Mouse (Mus musculus) hindbrain, embryonic 15.5 days (tissue): Measurements from ENCODE around the gene Ctsz. TPM values are rescaled to one million over a fixed set of nuclear protein-coding genes. Genes with fewer than 3 reads are reported as not detected.

ENCODE experiments used
- ATAC-seq: fragments of 200-750 bp; cut with Nextera tagmentation; 2 replicates; pipeline ENCODE4 v1.8.0; 2017; ENCODE audit warnings: low read depth, moderate number of reproducible peaks, moderate TSS enrichment; ENCODE audit not compliant: low FRiP score
- H3K27ac ChIP-seq: fragments of 300-500 bp; sonication (generic); replicated peaks from 2 replicates; pipeline ENCODE4 v1.5.1; 2015; ENCODE audit warnings: mild to moderate bottlenecking, inconsistent platforms
- H3K27me3 ChIP-seq: fragments of 300-500 bp; sonication (generic); 2 replicates; pipeline ENCODE4 v1.6.1; 2015; ENCODE audit warnings: control low read depth, inconsistent platforms
- H3K36me3 ChIP-seq: fragments of 300-500 bp; sonication (generic); 2 replicates; pipeline ENCODE4 v1.6.1; 2015; ENCODE audit warnings: control low read depth, inconsistent platforms
- H3K4me1 ChIP-seq: fragments of 300-500 bp; sonication (generic); replicated peaks from 2 replicates; pipeline ENCODE4 v1.6.1; 2015; ENCODE audit warnings: control low read depth, inconsistent platforms
- H3K4me2 ChIP-seq: fragments of 300-500 bp; sonication (generic); 2 replicates; pipeline ENCODE4 v1.6.1; 2015; ENCODE audit warnings: moderate library complexity, mild to moderate bottlenecking, inconsistent platforms
- H3K4me3 ChIP-seq: fragments of 300-500 bp; sonication (generic); 2 replicates; pipeline ENCODE4 v1.5.1; 2015; ENCODE audit warnings: mild to moderate bottlenecking, inconsistent platforms
- H3K9ac ChIP-seq: fragments of 300-500 bp; sonication (generic); 2 replicates; pipeline ENCODE4 v1.6.1; 2015; ENCODE audit warnings: inconsistent platforms
- H3K9me3 ChIP-seq: fragments of 300-500 bp; sonication (generic); 2 replicates; pipeline ENCODE4 v1.6.1; 2016; ENCODE audit warnings: control low read depth, inconsistent platforms
- WGBS: fragments of 180-500 bp; shearing (Covaris S2); methylation state at CpG from one replicate; pipeline ENCODE4 v1.1.7; 2015; 5-methylcytosine and 5-hydroxymethylcytosine counted together
- polyA plus RNA-seq: library from polyadenylated mRNA; unstranded; fragments of >200 nt; fragmentation: Nextera tagmentation; extraction: Ambion mirVana; gene quantifications from 2 replicates; pipeline ENCODE4 v1.2.1, GENCODE M21; 2015

The Ctsz gene
- polyA plus RNA-seq = 74.8 and 84.4 TPM in 2 replicates

DNA sequence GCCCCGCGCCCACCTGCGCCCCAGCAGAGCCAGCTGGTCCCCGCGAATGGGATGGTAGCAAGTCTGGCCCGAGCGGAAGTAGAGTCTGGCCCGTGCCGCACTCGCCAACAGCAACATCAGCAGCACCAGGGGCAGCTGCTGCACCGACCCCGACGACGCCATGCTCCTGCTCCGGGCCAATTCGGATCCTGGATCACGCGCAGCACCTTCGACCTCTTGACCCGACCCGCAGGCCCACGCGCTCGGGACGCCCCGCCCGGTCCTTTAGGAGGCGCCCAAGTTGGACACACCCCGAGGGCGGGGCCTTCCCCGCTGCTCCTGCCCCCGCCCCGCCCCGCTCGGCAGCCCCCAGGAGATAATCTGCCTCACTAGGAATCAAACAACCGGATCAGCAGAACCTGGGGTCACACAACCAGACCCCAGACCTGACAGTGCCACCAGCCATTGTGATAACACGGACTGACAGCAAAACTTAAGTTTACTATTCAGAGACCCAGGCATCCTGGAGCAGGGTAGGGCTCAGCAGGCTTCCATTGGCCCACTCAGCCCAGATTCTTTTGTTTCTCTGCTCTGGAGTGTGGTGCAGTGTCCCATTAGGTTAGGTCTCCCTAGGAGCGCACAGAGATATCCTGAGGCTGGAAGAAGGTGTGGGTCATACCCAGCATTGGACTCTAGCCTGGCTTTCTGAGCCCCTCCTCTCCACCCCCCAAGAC lies at the start of gene Ctsz:
Ctsz (minus strand) TSS at position 303 of the 713 bp plus-strand sequence.
- Histone ChIP-seq H3K4me2 (peak within 1 kb of the TSS; percentile 90), H3K4me1 (peaks cover 20% of the 10 kb centered on the region), H3K4me3 (peak within 1 kb of the TSS; percentile 53), H3K9ac (peak within 1 kb of the TSS; percentile 45), H3K27ac (0 out of 2 replicates have a peak within 1 kb of the TSS, but pooled peaks have one; percentile 58), H3K27me3 (no peaks in the 10 kb centered on the region), H3K9me3 (no peaks in the 10 kb centered on the region), H3K36me3 (no peaks in the 10 kb centered on the region)
- ATAC-seq = peak; percentile 86
- WGBS = 1% methylated on average over 38 of the region's 38 CpGs

DNA sequence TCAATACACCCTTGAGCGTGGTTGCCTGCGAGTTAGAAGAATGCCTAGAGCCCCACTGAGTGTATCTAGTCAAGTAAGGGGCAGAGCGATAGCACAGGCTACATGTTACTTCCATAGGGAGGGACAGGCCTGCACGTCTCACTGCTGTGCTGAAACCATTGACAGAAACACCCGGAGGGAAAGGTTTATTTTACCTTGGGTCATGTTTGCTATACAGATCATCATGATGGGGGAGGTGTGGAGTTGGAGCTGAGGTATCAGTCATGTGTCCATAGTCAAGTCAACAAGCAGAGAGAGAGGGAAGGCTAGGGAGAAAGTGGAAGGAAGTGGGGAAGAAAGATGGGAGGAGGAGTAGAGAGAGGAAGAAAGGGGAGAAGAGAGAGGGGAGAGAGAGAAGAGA lies 48.2 kb upstream of the Ctsz start:
- Histone ChIP-seq H3K9me3 (no peaks in the 10 kb centered on the region), H3K9ac (no peak overlapping the region), H3K27me3 (no peaks in the 10 kb centered on the region), H3K27ac (no peak overlapping the region), H3K4me1 (no peaks in the 10 kb centered on the region), H3K4me2 (no peak overlapping the region), H3K36me3 (no peaks in the 10 kb centered on the region), H3K4me3 (no peak overlapping the region)
- no peak for ATAC-seq
- WGBS = 91% methylated on average over 5 of the region's 5 CpGs

- no peak for ATAC-seq
- Histone ChIP-seq H3K4me3 (no peak overlapping the region), H3K27ac (no peak overlapping the region), H3K27me3 (no peaks in the 10 kb centered on the region), H3K36me3 (no peaks in the 10 kb centered on the region), H3K9me3 (no peaks in the 10 kb centered on the region), H3K4me1 (no peaks in the 10 kb centered on the region), H3K9ac (no peak overlapping the region), H3K4me2 (no peak overlapping the region)
- WGBS = 74% methylated on average over 5 of the region's 5 CpGs
Observed at GRCm38 (mm10) chr2:174478746-174479145, 39.9 kb upstream of the Ctsz start.

DNA sequence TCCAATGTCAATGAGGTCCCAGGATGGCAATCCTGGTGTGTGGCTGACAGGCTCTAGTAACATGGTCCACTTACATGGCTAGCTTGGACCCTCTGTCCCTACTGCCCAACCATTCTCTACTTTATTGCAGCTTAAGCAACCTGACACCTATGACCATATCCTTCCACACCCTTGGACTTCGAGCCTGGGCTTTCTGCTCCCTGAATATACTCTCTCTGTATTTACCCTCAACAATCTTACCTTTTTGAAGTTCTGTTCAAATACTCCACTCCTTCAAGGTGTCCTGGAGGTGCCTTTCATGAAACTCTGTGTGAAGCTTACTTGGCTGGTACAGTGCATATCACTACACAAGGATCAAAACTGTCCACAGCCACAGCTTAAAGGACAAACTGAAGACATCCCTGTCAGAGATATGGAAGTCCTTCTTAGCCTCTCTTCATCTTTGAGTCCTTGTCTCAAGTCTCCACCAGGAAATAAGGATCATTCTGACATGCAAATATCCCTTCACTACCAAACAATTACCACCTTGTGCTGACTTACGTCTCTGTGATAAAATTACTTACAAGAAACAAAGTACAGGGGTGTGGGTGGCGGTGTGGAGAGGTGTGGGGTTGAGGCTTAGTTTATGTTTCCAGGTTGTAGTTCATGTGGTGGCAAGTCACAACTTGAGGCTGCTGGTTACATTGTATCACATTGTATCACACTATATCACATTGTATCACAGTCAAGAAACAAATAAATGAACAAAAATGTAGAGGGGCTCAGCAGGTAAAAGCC lies 38.9 kb upstream of the Ctsz start:
- peaks cover 4% of the 10 kb centered on the region for H3K4me1 ChIP-seq
- no peaks in the 10 kb centered on the region for H3K27me3 ChIP-seq
- 87% methylated on average over 3 of the region's 3 CpGs for WGBS
- H3K27ac ChIP-seq = no peak overlapping the region
- no peaks in the 10 kb centered on the region for H3K9me3 ChIP-seq
- H3K36me3 ChIP-seq = no peaks in the 10 kb centered on the region
- H3K4me2 ChIP-seq = no peak overlapping the region
- H3K9ac ChIP-seq = no peak overlapping the region
- ATAC-seq = no peak
- no peak overlapping the region for H3K4me3 ChIP-seq

GRCm38 (mm10) chr2:174473550-174473927 lies 34.7 kb upstream of the Ctsz start:
- Histone ChIP-seq H3K27ac (no peak overlapping the region), H3K4me3 (peak overlapping the region; percentile 67), H3K4me1 (peaks cover 14% of the 10 kb centered on the region), H3K36me3 (no peaks in the 10 kb centered on the region; the same call in 1 of the 2 replicates), H3K9me3 (no peaks in the 10 kb centered on the region), H3K9ac (peak overlapping the region; percentile 38), H3K27me3 (no peaks in the 10 kb centered on the region), H3K4me2 (peak overlapping the region; percentile 80)
- no peak; the same call in 1 of the 2 replicates for ATAC-seq
- 86% methylated on average over 5 of the region's 5 CpGs for WGBS

DNA sequence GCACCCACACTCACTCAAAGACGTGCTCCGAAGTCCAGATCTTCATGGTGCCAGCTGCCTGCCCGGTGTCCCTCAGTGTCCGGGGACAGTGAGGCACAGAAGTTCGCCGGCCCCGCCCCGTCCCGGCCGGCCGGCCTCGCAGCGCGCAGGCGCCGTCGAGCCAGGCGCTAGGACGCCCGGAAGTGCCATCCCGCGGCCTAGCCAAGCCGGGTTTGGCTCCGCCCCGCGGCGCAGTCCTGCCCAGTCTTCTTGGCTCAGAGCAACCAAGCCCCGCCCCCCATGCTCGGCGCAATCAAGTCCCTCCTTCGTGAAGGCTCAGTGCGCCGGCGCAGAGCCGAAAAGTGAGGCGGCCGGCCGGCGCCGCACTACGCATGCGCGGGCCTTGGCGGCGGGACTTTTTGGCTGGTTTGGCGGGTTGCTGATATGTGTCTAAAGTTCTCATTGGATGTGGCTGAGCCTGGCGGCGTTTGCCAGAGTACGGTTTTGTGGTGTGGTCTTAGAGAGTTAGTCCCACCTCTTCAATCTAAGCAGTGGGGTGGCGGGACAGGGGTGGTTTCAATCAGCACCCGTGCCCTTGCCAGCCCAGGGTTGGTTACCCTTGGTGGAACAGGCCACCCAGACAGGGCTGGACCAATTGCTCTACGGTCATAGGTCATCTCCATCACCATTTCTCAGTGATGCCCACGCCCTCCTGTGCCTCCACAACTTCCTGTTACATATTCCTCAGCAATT lies 34.1 kb upstream of the Ctsz start, which contains the start of gene Prelid3b:
Prelid3b (minus strand) TSS at position 264 of the 732 bp plus-strand sequence.
- H3K27ac ChIP-seq = peak within 1 kb of the TSS; percentile 53; the same call in 1 of the 2 replicates

GRCm38 (mm10) chr2:174472407-174472806 lies 33.6 kb upstream of the Ctsz start:
- no peaks in the 10 kb centered on the region for H3K9me3 ChIP-seq
- peaks cover 2% of the 10 kb centered on the region; the same call in 1 of the 2 replicates for H3K36me3 ChIP-seq
- H3K4me1 ChIP-seq = peaks cover 14% of the 10 kb centered on the region
- no peaks in the 10 kb centered on the region for H3K27me3 ChIP-seq
- ATAC-seq = peak; percentile 46
- H3K27ac ChIP-seq = peak overlapping the region; percentile 53; the same call in 1 of the 2 replicates
- WGBS = 8% methylated on average over 30 of the region's 30 CpGs
- H3K9ac ChIP-seq = peak overlapping the region; percentile 56
- H3K4me2 ChIP-seq = peak overlapping the region; percentile 80
- H3K4me3 ChIP-seq = peak overlapping the region; percentile 67

More for the DNA sequence above, 34.1 kb upstream of the Ctsz start, which contains the start of gene Prelid3b:
- Histone ChIP-seq H3K27me3 (no peaks in the 10 kb centered on the region), H3K4me3 (peak within 1 kb of the TSS; percentile 67), H3K4me2 (peak within 1 kb of the TSS; percentile 80), H3K4me1 (peaks cover 14% of the 10 kb centered on the region), H3K36me3 (no peaks in the 10 kb centered on the region; the same call in 1 of the 2 replicates), H3K9me3 (no peaks in the 10 kb centered on the region), H3K9ac (peak within 1 kb of the TSS; percentile 56)
- 1% methylated on average over 53 of the region's 53 CpGs for WGBS
- ATAC-seq = peak; percentile 99

DNA sequence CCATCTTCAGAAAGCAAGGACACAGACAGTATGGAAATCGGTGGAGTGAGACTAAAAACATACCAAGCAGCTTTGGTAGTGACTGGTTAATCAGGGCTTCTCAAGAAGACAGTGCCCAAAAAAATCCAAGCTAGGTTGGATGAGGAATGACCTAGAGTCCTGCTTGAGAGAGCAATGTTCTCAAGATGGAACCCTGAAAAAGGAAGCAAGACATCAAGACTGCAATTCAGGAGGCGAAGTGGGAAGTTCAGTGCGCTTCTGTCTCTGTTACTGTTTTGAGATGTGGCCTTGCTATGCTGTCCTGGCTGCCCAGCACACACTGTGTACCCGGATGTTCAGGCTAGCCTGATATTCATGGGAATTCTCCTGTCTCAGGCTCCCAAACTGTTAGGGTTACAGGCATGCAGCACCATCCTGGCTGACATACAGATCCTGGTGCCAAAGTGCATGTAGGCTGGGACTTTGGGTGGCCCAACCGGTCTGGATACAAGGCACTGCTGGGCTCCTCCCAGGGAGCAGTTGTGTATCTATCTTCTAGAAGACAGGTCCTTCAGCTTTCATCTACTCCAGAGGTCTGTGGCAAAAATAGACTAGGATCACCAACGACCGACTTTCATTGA lies 32.1 kb upstream of the Ctsz start:
- H3K9me3 ChIP-seq = no peaks in the 10 kb centered on the region
- ATAC-seq = no peak
- peaks cover 14% of the 10 kb centered on the region for H3K4me1 ChIP-seq
- H3K4me3 ChIP-seq = no peak overlapping the region
- H3K4me2 ChIP-seq = no peak overlapping the region
- 95% methylated on average over 7 of the region's 7 CpGs for WGBS
- H3K27me3 ChIP-seq = no peaks in the 10 kb centered on the region
- H3K27ac ChIP-seq = no peak overlapping the region
- peaks cover 11% of the 10 kb centered on the region for H3K36me3 ChIP-seq
- no peak overlapping the region for H3K9ac ChIP-seq

DNA sequence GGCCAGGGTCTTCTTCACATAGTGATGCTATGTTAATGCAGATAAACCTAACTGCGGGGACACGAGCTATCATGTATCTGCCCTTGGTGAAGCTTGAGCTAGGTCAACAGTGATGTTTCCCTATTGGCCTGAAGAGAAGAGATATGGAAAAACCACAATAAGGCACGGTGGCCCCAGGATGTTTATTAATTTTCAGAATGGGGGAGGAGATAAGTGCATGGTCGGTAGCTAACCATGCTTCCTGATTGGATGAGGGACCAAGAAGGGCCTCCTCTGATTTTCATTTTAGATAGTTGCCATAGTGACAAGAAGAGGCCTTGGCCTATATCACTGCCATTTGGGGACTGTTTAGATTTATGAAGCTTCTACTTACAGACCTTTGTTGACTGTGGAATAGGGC lies 31.5 kb upstream of the Ctsz start:
- 88% methylated on average over 4 of the region's 4 CpGs for WGBS
- H3K4me3 ChIP-seq = no peak overlapping the region
- H3K27ac ChIP-seq = no peak overlapping the region
- H3K27me3 ChIP-seq = no peaks in the 10 kb centered on the region
- no peak for ATAC-seq
- no peak overlapping the region for H3K4me2 ChIP-seq
- peaks cover 14% of the 10 kb centered on the region for H3K4me1 ChIP-seq
- H3K36me3 ChIP-seq = peaks cover 11% of the 10 kb centered on the region
- H3K9ac ChIP-seq = no peak overlapping the region
- no peaks in the 10 kb centered on the region for H3K9me3 ChIP-seq

- ATAC-seq = peak; percentile 100
- peak within 1 kb of the TSS; percentile 74 for H3K27ac ChIP-seq
- H3K9me3 ChIP-seq = no peaks in the 10 kb centered on the region
- peak within 1 kb of the TSS; percentile 88 for H3K4me2 ChIP-seq
- H3K36me3 ChIP-seq = peaks cover 38% of the 10 kb centered on the region
- peak within 1 kb of the TSS; percentile 66 for H3K4me3 ChIP-seq
- WGBS = 2% methylated on average over 48 of the region's 48 CpGs
- H3K27me3 ChIP-seq = no peaks in the 10 kb centered on the region
- H3K4me1 ChIP-seq = peaks cover 18% of the 10 kb centered on the region
- peak within 1 kb of the TSS; percentile 73 for H3K9ac ChIP-seq
Observed at GRCm38 (mm10) chr2:174463789-174464523, 25.1 kb upstream of the Ctsz start, which contains the start of gene Atp5e. Gene Atp5e (minus strand): TSS chr2:174464105.

DNA sequence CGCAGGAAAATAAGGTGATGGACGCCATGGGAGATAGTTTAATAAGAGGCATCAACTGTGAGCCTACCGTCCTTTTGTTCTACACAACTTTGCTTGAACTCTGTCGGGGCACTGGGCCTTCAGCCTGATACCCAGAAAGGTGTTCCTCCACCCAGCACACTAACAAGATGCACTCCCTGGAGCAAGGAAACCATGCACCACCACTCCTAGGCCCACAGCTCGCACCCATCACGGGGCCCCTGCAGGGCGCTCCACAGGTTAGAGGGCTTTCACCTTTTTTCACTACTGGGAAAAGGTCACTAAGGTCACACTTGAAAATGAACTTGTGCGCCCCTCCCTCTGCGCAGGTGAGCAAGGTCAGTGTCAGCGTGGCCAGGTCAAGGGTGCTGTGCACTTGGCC lies 24.5 kb upstream of the Ctsz start:
- Histone ChIP-seq H3K4me2 (peak overlapping the region; percentile 88), H3K27me3 (no peaks in the 10 kb centered on the region), H3K27ac (peak overlapping the region; percentile 74), H3K9me3 (no peaks in the 10 kb centered on the region), H3K4me3 (peak overlapping the region; percentile 66), H3K9ac (peak overlapping the region; percentile 73), H3K36me3 (peaks cover 38% of the 10 kb centered on the region), H3K4me1 (peaks cover 18% of the 10 kb centered on the region)
- 39% methylated on average over 10 of the region's 10 CpGs for WGBS
- ATAC-seq = no peak
